Mouse (Mus musculus) kidney, adult 11 months (tissue): ENCODE data around the gene Sf3b6.

Source experiments
- DNase-seq: peaks from one replicate; pipeline ENCODE4 v3.0.0; 2022

Sf3b6 gene

GRCm38 (mm10) chr12:4841392-4841887 is 24.1 kb downstream of the Sf3b6 start, which contains the start of gene Fkbp1b:
Gene Fkbp1b (minus strand): TSS chr12:4841591.
- peak; percentile 29 for DNase-seq

- no peak for DNase-seq
Observed at GRCm38 (mm10) chr12:4842456-4842855, 25.1 kb downstream of the Sf3b6 start.

GRCm38 (mm10) chr12:4842890-4843597 is 25.7 kb downstream of the Sf3b6 start, which contains the start of gene Wdcp:
Gene Wdcp (plus strand): TSS chr12:4843303.
- DNase-seq = peak; percentile 92

GRCm38 (mm10) chr12:4843741-4844140 is 26.4 kb downstream of the Sf3b6 start:
- DNase-seq = no peak

- DNase-seq = no peak
Observed at GRCm38 (mm10) chr12:4856160-4856559, 38.8 kb downstream of the Sf3b6 start.

GRCm38 (mm10) chr12:4856834-4857233 is 39.5 kb downstream of the Sf3b6 start:
- no peak for DNase-seq

GRCm38 (mm10) chr12:4859241-4859914 is 42.0 kb downstream of the Sf3b6 start:
- no peak for DNase-seq

- DNase-seq = no peak
Observed at GRCm38 (mm10) chr12:4862672-4863071, 45.3 kb downstream of the Sf3b6 start.

- DNase-seq = peak; percentile 87
Observed at GRCm38 (mm10) chr12:4863654-4864337, 46.5 kb downstream of the Sf3b6 start.

GRCm38 (mm10) chr12:4864338-4864690 is 47.0 kb downstream of the Sf3b6 start:
- no peak for DNase-seq

GRCm38 (mm10) chr12:4868924-4869323 is 51.6 kb downstream of the Sf3b6 start:
- no peak for DNase-seq

GRCm38 (mm10) chr12:4871260-4871659 is 53.9 kb downstream of the Sf3b6 start:
- DNase-seq = no peak

GRCm38 (mm10) chr12:4872273-4872672 is 54.9 kb downstream of the Sf3b6 start:
- no peak for DNase-seq

GRCm38 (mm10) chr12:4872983-4873477 is 55.7 kb downstream of the Sf3b6 start:
- DNase-seq = no peak

- DNase-seq = no peak
Observed at GRCm38 (mm10) chr12:4873531-4873930, 56.2 kb downstream of the Sf3b6 start.

GRCm38 (mm10) chr12:4874161-4874927 is 57.0 kb downstream of the Sf3b6 start, which contains the start of gene Mfsd2b:
Gene Mfsd2b (minus strand): TSS chr12:4874359.
- peak; percentile 68 for DNase-seq

GRCm38 (mm10) chr12:4875623-4876022 is 58.3 kb downstream of the Sf3b6 start:
- no peak for DNase-seq
